Mouse (Mus musculus) bone marrow, adult 2 months (tissue): ENCODE measurements around the gene Snapc4.

Experiments used
- CTCF ChIP-seq: fragments of 200-500 bp; IDR thresholded peaks from 2 replicates; pipeline ENCODE4 v1.5.1; 2011; ENCODE audit warnings: low read length, control low read depth; ENCODE audit not compliant: control insufficient read depth, insufficient read depth
- POLR2A ChIP-seq: fragments of 200-500 bp; IDR thresholded peaks from 2 replicates; pipeline ENCODE4 v1.6.1; 2011; ENCODE audit warnings: low read depth, mild to moderate bottlenecking, control low read depth, low read length, borderline replicate concordance; ENCODE audit not compliant: control insufficient read depth

DNA sequence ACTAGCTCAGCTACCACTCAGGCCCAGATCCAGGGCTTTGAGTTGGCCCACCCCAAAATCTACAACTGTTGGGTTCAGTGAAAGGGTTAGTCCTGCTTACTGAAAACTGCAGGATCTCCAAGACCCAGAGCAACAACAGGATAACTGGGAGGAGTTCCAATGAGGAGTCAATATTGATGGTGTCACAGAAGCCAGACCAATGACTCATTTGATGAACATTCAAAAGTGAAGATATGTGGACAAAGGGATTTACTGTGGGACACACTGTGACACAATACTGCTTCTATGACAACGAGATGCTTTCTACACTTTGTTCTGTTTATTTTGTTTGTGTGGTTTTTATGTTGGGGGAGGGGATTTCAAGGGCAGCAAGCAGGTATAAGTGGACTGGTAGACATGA is 37.7 kb upstream of the Snapc4 start:
- TF ChIP-seq CTCF (no peak), POLR2A (no peak)
